Mouse (Mus musculus): ENCODE measurements around the gene H2al2b. TPM values are rescaled to one million over a fixed set of nuclear protein-coding genes. Genes with fewer than 3 reads are reported as not detected.

Gene H2al2b
- not detected for polyA plus RNA-seq (2017; shearing (Covaris generic))

DNA sequence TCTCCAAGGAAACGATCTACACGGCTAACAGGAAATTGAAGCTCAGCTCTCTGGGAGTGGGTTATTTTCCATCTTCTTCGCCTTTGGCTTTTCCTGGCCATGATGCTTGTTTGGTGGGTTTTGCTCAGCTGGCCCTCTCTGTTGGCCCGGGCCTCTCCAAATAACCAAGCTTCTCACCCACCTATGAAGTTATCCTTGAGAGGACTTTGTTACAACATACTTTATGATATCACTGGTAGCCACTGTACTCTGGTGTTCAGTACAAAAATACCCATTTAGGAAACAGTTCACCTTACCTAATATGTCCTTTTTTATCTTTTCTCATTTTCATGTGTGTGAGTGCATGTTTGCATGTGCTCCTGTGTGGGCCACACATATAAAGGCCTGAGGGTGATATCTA lies at the start of gene H2al2b:
TSS of gene H2al2b (minus strand) at position 101 of the 400 bp plus-strand sequence.

Other genes with a start within 250 kb of the H2al2b start
- gene H2al2c, start 121.6 kb downstream of the H2al2b start, polyA plus RNA-seq (2017; shearing (Covaris generic)), result not detected
- not detected for gene Sry, start 57.0 kb downstream of the H2al2b start, polyA plus RNA-seq (2017; shearing (Covaris generic))
- not detected for gene Gm4064, start 75.5 kb upstream of the H2al2b start, polyA plus RNA-seq (2017; shearing (Covaris generic))
- gene Rbmy, start 110.0 kb upstream of the H2al2b start, polyA plus RNA-seq (2017; shearing (Covaris generic)), result not detected
- not detected for gene Gm10256, start 110.0 kb upstream of the H2al2b start, polyA plus RNA-seq (2017; shearing (Covaris generic))
- not detected for gene Gm10352, start 180.3 kb upstream of the H2al2b start, polyA plus RNA-seq (2017; shearing (Covaris generic))
- not detected for gene Gm29289, start 211.9 kb upstream of the H2al2b start, polyA plus RNA-seq (2017; shearing (Covaris generic))

Measured in CD4-positive, CD25-positive, alpha-beta regulatory T cell, adult 9 weeks (primary cell).